Mouse (Mus musculus) Muller cell, postnatal 12 days (primary cell): ENCODE measurements around the gene Pi4k2a.

ENCODE experiments used
- DNase-seq: peaks from one replicate; pipeline ENCODE4 v3.0.0-alpha.2; 2015; ENCODE audit errors: inconsistent ontology term

The Pi4k2a gene

GRCm38 (mm10) chr19:42164188-42164587 is 73.9 kb downstream of the Pi4k2a start:
- DNase-seq = peak; percentile 17

- DNase-seq = peak; percentile 86
Observed at GRCm38 (mm10) chr19:42166130-42166529, 75.9 kb downstream of the Pi4k2a start.

DNA sequence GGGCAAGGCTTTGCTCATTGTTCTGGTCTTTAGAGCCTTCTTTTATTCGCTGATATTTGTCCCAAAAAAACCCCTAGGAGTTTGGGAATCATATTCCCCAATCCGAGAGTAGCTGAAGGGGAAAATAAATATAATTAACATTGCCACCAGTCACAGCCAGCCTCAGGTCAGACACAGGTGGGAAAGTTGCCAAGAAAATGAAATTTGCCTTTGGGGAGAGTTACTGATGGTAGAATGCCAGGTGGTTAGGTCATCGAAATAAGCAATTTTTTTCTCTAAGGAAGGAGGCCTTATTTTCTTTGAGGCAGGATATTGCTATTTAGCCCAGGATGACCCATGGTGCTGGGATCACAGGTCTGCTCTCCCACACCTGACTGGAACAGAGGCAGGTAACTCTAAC is 76.5 kb downstream of the Pi4k2a start:
- peak; percentile 27 for DNase-seq

- DNase-seq = no peak
Observed at GRCm38 (mm10) chr19:42167489-42167888, 77.2 kb downstream of the Pi4k2a start.

GRCm38 (mm10) chr19:42169322-42169975 is 79.2 kb downstream of the Pi4k2a start:
- DNase-seq = no peak

DNA sequence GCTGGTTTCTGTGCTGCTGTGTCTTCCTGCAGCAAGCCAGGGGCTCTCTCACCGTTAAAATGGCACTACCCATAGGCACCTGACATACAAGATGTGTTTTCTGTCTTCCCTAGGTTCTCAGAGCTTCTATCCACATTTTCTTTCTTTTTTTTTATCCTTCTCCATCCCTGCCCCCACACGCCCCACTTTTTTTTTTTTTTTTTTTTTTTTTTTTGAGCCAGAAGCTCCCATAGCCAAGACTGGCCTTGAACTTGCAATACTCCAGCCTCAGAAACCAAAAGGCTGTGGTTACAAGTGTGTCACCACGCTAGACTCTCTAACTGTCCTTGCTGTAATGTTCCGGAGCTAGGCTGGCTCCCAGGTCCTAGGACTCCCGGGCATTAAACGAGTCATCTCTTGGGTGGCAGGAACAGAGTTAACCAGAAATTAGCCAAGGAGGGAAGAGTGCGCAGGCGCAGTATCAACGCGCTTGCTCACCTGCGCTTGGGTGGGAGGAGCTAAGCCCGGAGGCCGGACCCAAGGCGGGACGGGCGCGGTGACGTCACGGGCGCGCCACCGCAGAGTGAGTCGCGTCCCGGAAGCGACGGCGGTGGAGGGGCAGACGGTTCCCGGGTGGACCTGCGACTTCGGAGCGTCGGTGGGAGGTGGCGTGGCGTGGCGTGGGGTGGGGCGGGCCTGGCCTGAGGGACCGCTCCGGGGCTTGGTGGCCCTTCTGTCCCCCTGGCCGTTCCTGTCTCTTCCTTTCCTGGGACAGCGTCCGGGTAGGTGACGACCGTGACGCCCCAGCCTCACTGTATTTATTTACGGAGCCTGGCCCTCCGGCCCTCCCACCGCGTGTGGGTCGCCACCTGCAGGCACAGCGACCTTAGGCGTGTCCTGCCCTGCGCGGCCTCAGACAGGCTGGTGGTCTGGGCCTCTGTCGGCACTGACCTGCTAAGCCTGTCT is 80.0 kb downstream of the Pi4k2a start:
- peak; percentile 95 for DNase-seq
